Mouse (Mus musculus) testis, adult 2 months (tissue): ENCODE results near the gene Btbd9. TPM values are rescaled to one million over a fixed set of nuclear protein-coding genes. Genes with fewer than 3 reads are reported as not detected.

ENCODE experiments used
- H3K27ac ChIP-seq: fragments of 200-500 bp; 2 replicates; pipeline ENCODE4 v1.5.1; 2012; ENCODE audit warnings: low read depth, low read length; ENCODE audit not compliant: control insufficient read depth, insufficient read depth
- H3K27me3 ChIP-seq: fragments of 200-500 bp; 2 replicates; pipeline ENCODE4 v1.6.1; 2012; ENCODE audit warnings: mild to moderate bottlenecking, low read length, moderate library complexity; ENCODE audit not compliant: control insufficient read depth, insufficient read depth
- H3K36me3 ChIP-seq: fragments of 200-500 bp; 2 replicates; pipeline ENCODE4 v1.6.1; 2012; ENCODE audit warnings: mild to moderate bottlenecking, low read length; ENCODE audit not compliant: control insufficient read depth, insufficient read depth
- H3K4me1 ChIP-seq: fragments of 200-500 bp; 2 replicates; pipeline ENCODE4 v1.6.1; 2012; ENCODE audit warnings: low read length; ENCODE audit not compliant: control insufficient read depth, insufficient read depth
- H3K4me3 ChIP-seq: fragments of 200-500 bp; 2 replicates; pipeline ENCODE4 v1.5.1; 2012; ENCODE audit warnings: low read depth, mild to moderate bottlenecking, low read length, moderate library complexity, mixed read lengths; ENCODE audit not compliant: control insufficient read depth
- CTCF ChIP-seq: fragments of 200-500 bp; IDR thresholded peaks from 2 replicates; pipeline ENCODE4 v1.5.1; 2012; ENCODE audit warnings: low read depth, mild to moderate bottlenecking, inconsistent platforms, low read length, moderate library complexity; ENCODE audit not compliant: control insufficient read depth, insufficient read depth, insufficient replicate concordance
- POLR2A ChIP-seq: fragments of 200-500 bp; IDR thresholded peaks from 2 replicates; pipeline ENCODE4 v1.6.1; 2012; ENCODE audit warnings: low read depth, mild to moderate bottlenecking, inconsistent platforms, low read length, moderate library complexity; ENCODE audit not compliant: control insufficient read depth
- polyA plus RNA-seq: library from polyadenylated mRNA; depleted of rRNA; stranded (reverse); fragments of >200 nt; gene quantifications from 2 replicates; pipeline ENCODE4 v1.2.3, GENCODE M21; 2012

Btbd9 gene
- polyA plus RNA-seq, 1 experiment, result 87.1 TPM

DNA sequence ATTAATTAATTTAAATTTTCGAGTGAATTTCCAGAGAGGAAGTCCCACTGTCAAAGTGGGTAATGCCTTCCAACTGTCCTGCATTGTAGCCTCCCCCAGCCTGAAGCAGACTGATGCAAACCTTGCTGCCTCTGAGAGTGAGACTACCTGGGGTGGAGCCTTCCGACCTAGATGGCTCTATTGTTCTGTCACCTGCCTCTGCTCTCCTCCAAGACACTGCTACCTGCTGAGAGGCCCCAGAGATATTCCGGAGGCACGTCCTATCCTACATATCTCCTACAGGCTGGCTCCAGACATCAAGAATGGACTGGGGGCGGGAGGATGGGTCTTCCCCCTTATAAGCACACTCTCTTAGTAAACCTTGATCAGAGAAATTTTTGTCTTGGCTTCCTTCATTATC, 22.0 kb upstream of the Btbd9 start:
- Histone ChIP-seq H3K36me3 (peaks cover 3% of the 10 kb centered on the region), H3K27ac (no peak overlapping the region), H3K27me3 (no peaks in the 10 kb centered on the region), H3K4me1 (no peaks in the 10 kb centered on the region), H3K4me3 (no peak overlapping the region)
- no peak for TF ChIP-seq CTCF

DNA sequence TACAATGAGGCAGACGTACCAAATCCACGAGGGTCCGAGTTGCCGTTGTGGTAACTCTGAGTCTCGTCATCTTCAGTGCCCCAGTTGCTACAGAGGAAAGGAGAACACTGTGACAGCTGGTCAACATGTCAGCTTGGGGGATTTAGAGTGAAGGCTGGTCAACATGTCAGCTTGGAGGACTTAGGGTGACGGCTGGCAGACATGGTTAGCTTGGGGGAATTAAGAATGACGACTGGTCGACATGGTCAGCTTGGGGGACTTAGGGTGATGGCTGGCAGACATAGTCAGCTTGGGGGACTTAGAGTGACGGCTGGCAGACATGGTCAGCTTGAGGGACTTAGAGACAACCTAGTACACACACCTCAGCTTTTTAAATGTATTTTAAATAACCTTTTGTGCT, 21.5 kb upstream of the Btbd9 start:
- H3K36me3 ChIP-seq, result peaks cover 3% of the 10 kb centered on the region
- no peaks in the 10 kb centered on the region for H3K4me1 ChIP-seq
- H3K27me3 ChIP-seq, result no peaks in the 10 kb centered on the region
- no peak overlapping the region for H3K4me3 ChIP-seq
- TF ChIP-seq CTCF (no peak), POLR2A (no peak)
- H3K27ac ChIP-seq, result no peak overlapping the region

DNA sequence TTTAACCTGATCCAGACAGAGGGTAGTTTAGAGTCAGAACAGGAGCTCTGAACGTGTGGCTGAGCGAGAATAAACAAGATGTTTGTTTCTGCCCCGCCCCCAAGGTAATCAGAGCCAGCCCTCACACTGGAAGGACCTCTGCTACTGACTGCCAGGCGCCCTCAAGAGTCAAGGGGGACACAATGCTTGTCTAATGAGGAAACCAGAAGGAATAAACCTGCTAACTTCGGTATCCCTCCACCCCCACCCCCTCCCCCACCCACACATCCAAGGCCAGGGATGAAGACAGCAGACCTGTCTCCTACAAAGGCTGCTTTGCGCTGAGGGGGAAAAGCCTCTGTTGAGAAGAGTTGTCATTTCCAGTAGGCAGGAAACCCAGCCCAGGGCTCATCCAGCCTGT, 18.6 kb upstream of the Btbd9 start:
- Histone ChIP-seq H3K4me3 (no peak overlapping the region), H3K4me1 (peaks cover 7% of the 10 kb centered on the region), H3K27ac (no peak overlapping the region), H3K36me3 (peaks cover 3% of the 10 kb centered on the region), H3K27me3 (no peaks in the 10 kb centered on the region)
- TF ChIP-seq CTCF (no peak), POLR2A (no peak)

DNA sequence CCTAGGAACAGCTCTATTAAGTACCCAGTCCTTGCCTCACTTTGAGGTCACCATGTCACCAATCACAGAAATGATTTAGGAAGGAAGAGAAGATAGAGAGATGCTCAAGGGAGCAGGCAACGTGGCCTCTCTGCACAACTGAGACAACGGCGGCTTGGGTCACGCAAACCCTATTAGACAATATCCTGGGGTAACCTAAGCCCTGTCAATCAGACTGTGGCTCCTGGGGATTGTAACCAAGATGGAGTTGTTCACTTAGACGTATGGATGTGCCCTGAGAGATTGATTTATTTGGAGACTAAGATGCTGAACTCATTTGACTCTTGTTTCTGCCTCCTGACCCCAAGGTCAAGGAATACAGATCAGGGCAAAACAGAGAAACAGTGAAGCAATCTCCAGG, 18.1 kb upstream of the Btbd9 start:
- H3K36me3 ChIP-seq, result peaks cover 3% of the 10 kb centered on the region
- no peak overlapping the region for H3K27ac ChIP-seq
- H3K4me1 ChIP-seq, result peaks cover 7% of the 10 kb centered on the region
- H3K27me3 ChIP-seq, result no peaks in the 10 kb centered on the region
- no peak overlapping the region for H3K4me3 ChIP-seq
- TF ChIP-seq POLR2A, result no peak
- no peak for TF ChIP-seq CTCF

DNA sequence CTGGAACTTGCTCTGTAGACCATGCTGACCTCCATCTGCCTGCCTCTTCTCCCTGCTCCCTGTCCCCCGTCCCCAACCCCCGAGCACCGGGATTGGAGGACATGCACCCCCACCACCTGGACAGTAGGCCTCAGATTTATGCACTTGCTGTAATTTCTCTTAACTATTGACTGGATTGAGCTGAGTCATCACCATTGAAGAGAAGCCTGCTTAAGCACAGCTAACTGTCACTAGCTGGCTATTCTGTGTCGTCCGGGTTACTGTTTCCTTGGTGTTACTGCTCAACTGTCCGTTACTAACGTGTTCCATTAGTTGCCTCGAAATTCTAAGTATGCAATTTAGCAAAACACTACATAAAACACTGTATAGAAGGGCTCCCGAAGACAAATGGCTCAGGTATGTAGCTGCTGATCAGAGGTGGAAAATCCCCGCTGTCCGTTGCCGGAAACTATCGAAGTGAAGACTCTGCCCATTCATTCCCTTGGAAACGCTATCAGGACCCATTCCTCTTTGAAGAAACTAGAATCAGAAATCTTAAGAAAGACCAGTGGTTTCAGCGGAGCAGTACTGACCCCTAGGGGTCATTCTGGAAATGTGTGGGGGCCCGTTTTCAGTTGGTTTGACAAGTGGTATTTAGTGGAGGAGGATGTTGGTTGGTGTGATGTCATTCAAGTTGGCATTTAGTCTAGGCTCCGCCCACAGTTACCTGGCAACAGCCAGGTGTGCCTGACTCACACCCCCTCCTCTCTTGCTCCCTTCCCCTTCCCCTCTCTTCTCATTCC, 14.3 kb upstream of the Btbd9 start:
- Histone ChIP-seq H3K4me3 (peak overlapping the region; percentile 69), H3K36me3 (peaks cover 1% of the 10 kb centered on the region; the same call in 1 of the 2 replicates), H3K4me1 (peaks cover 9% of the 10 kb centered on the region), H3K27ac (peak overlapping the region; percentile 85), H3K27me3 (no peaks in the 10 kb centered on the region)
- TF ChIP-seq POLR2A (no peak), CTCF (no peak)

DNA sequence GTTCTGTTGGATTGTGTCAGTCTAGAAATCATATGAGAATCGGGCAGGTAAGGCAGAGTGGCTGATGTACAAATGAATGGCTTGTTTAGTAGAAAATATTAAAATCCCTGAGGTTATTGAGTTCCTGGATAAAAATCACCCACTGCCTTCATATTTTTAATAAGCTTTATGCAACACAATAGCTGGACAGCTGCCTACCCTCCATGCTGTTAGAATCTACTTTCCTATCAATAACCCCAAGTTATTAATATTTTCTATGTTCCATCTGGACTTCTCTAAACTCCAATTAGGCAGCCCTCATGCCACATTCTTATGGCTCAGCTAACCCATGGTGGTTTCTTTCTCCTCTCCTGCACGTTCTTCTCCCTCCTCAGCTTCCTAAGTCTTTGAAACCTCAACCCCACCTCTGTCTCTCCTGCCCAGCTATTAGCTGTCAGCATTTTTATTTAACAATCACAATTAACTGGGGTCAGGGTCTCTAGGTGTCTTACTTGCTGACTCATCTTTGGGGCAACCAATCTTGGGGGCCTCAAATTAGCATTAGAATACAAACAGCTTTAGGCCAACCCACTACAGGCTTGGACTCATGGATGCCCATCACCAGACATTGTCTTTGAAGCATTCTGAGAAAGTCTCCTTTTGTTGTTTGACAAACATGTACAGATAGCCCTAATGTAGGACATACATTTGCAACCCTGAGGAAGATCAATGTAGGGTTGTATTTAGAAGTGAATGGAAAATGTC, 7.1 kb upstream of the Btbd9 start:
- no peak for TF ChIP-seq CTCF
- no peak for TF ChIP-seq POLR2A
- Histone ChIP-seq H3K4me1 (no peaks in the 10 kb centered on the region), H3K27me3 (no peaks in the 10 kb centered on the region)

DNA sequence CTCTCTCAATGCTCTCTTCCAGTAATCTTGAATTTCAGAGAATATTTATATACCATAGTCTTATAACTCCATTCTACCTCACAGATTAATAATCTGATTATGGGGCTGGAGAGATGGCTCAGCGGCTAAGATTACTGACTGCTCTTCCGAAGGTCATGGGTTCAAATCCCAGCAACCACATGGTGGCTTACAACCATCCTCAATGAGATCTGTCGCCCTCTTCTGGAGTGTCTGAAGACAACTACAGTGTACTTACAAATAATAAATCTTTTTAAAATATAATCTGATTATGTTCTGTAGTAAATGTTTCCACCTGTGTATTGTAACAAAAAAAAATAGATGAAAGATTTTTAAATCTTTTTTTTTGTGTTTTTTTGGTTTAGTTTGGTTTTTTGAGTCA, 6.0 kb upstream of the Btbd9 start:
- no peak overlapping the region for H3K4me3 ChIP-seq
- no peaks in the 10 kb centered on the region for H3K27me3 ChIP-seq
- no peaks in the 10 kb centered on the region for H3K36me3 ChIP-seq
- TF ChIP-seq POLR2A (no peak), CTCF (no peak)
- H3K27ac ChIP-seq, result no peak overlapping the region
- H3K4me1 ChIP-seq, result no peaks in the 10 kb centered on the region

More for the DNA sequence above, 7.1 kb upstream of the Btbd9 start:
- no peaks in the 10 kb centered on the region for H3K36me3 ChIP-seq
- H3K27ac ChIP-seq, result no peak overlapping the region
- H3K4me3 ChIP-seq, result no peak overlapping the region
